Mouse (Mus musculus): Measurements from ENCODE around the gene Dennd4c.

- TF ChIP-seq EP300 (IDR thresholded peaks at IDR 0.05; ENCODE audit: low read depth) = peak; percentile 25; the same call in 1 of the 2 replicates
- TF ChIP-seq CTCF (IDR thresholded peaks at IDR 0.05; ENCODE audit: low read depth) = no peak
Observed at GRCm38 (mm10) chr4:86725175-86725574, 23.2 kb upstream of the Dennd4c start.

All from liver, embryonic 14.5 days (tissue).